Comparison of ENCODE assay signal across 8 mouse cellular contexts in genomic region chr10:95087864-95088570, GRCm38 (mm10).
DNase-seq lines count a peak whose midpoint lies in the region; ATAC-seq lines count a peak whose summit lies in the region.
"Had no signal": no experiment of that assay in that cellular context is flagged by ENCODE, and none has a peak within 500 bp of the region (broad histone marks: within the 10 kb centered on the region; RNA-seq: fewer than 3 reads in every experiment).

No protein-coding gene starts in this region.

- H3K4me1 ChIP-seq in hindbrain, embryonic 12.5 days = 0 out of 2 replicates have a peak, but pooled peaks cover 2% of the 10 kb centered on the region
- H3K4me1 ChIP-seq: liver, embryonic 13.5 days had no signal

- H3K9ac ChIP-seq in hindbrain, embryonic 12.5 days = no peak overlapping the region
- H3K9ac ChIP-seq: liver, embryonic 13.5 days had no signal

- no peaks in the 10 kb centered on the region for H3K9me3 ChIP-seq in hindbrain, embryonic 12.5 days (replicated peaks)
- H3K9me3 ChIP-seq: liver, embryonic 13.5 days had no signal

- no peaks in the 10 kb centered on the region for H3K36me3 ChIP-seq in hindbrain, embryonic 12.5 days
- H3K36me3 ChIP-seq: liver, embryonic 13.5 days had no signal

- no peak overlapping the region for H3K4me3 ChIP-seq in hindbrain, embryonic 12.5 days
- H3K4me3 ChIP-seq: liver, embryonic 13.5 days had no signal

- no peak overlapping the region for H3K4me2 ChIP-seq in hindbrain, embryonic 12.5 days (replicated peaks)
- H3K4me2 ChIP-seq: liver, embryonic 13.5 days had no signal

- peak; percentile 69 for DNase-seq in ZHBTc4 (ENCODE audit: low read depth, low spot score)
- peak; percentile 62 for DNase-seq in cerebellum, adult 9-10 months
- DNase-seq in frontal cortex, adult 2 months (ENCODE audit: extremely low spot score in 1 of 2, low spot score in 1 of 2) = peak; percentile 28 to 78
- peak; percentile 56 to 67 for DNase-seq in layer of hippocampus, postnatal 10 days (ENCODE audit: low spot score in 2 of 2)
- DNase-seq in right cerebral cortex, postnatal 14 days = peak; percentile 60
- DNase-seq: liver, embryonic 13.5 days had no signal

- ATAC-seq in hindbrain, embryonic 12.5 days (ENCODE audit: low FRiP score) = peak; percentile 88
- peak; percentile 66 for ATAC-seq in megakaryocyte progenitor cell, adult 5-6 weeks (replicated peaks; ENCODE audit: poor library complexity)

- peaks cover 7% of the 10 kb centered on the region for H3K27me3 ChIP-seq in hindbrain, embryonic 12.5 days
- H3K27me3 ChIP-seq: liver, embryonic 13.5 days had no signal

- WGBS in hindbrain, embryonic 12.5 days = 36% methylated on average over 13 of the region's 13 CpGs

- no peak overlapping the region for H3K27ac ChIP-seq in hindbrain, embryonic 12.5 days
- H3K27ac ChIP-seq: liver, embryonic 13.5 days had no signal
